Mouse (Mus musculus): ENCODE data around the gene Ntf3.

The Ntf3 gene

DNA sequence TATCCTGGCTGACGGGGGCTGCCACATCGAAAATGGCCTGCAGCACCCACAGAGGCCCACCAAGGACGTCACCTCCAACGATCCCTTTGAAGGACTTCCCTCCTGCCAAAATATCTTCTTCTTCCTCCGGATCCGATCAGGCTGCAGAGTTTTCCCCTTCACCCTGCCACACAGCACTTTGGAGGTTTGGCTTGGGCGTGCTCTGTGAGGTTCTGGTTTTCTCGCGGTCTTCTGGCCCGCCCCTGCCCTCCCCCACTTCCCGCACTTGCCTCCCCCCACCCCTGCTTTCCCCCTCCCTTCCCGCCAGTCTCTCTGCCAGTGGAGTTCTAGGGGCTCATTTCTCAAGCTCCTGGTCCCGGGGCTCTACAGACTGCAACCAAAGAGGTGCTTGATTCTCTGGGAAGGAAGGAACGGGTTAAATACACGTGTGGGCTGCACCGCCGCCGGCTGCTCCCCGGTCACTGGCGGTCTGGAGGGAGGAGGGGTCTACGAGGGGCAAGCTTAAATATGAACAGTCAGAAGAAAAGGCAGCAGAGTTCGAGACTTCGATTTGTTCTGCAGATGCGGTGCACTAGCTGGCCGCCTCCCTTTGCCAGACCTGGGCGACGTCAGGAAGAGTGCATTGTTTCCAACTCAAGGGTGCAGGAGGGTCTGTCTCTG, at the start of gene Ntf3:
Ntf3 (minus strand) TSS at position 363 of the 660 bp plus-strand sequence.
- no peak for DNase-seq (ENCODE audit: low spot score in 2 of 2)

DNA sequence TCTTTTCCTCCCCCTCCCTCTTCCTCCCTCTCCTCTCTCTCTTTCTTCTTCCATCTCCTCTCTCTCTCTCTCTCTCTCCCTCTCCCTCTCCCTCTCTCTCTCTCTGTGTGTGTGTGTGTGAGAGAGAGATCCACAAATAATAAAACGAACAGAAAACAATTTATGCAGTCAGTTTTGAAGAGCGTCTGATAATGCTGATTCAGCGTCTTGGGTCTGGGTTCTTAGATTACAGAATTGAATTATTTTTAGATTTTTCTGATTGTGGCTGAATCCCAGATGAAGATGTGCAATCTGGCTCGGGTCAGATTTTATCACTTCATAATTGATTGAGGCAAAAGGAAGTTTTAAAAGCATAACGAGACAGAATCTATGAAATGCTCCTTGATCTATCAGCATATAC, 46.6 kb upstream of the Ntf3 start:
- no peak for DNase-seq (ENCODE audit: low spot score in 2 of 2)

DNA sequence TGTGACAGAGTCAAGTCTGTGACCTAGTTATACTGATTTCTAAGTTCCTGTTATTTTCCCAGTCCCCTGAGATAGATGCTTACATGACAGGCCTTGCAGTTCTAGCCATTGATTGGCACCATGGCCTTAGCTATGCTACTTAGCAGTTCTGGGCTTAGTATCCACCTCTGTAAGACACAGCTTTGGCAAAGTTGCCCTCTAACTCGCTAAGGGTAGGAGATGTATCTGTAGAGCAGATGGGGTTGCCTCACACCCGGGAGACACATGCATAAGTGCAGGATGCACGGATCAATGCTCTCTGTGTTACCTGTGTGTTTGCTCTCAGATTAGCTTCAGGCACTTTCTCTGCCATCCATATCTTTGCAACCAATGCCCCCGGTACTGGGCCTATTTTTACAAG, 36.7 kb upstream of the Ntf3 start:
- no peak for DNase-seq (ENCODE audit: low spot score in 2 of 2)

DNA sequence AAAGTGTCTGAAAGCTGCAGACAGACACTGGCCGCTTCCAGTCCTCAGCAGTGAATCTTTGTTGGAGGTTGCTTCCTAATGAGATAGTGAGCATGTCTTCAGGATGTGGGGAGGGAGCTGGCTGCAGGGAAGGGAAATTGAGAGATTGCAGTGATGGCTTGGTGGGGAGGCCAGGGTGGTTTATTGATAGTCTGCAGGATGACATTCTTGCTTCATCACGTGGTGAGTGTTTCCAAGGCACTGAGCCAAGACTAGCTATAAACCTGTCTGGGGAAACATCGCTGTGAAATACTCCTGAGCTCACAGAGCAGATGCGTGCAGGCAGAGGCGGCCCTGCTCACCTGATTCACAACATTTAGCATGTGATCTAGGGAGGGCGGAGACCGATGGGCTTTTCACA, 36.2 kb upstream of the Ntf3 start:
- no peak for DNase-seq (ENCODE audit: low spot score in 2 of 2)

DNA sequence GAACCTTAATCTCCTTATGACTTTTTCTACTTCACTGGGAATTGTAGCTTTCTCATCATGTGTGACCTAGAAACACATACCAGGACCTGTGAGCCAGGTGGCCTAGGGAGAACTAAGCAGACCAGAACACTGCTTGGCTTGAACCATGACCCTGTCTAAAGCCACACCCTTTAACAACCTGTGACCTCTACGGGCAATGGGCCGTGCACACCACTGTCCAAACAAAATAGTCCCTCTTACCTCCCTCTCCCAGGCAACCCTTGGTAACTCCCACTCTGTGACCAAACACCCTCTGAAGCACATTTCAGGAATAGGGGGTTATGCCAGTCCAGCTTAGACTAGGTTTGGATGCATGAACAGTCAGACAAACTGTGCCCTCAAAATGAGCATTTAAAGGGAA, 35.0 kb upstream of the Ntf3 start:
- no peak for DNase-seq (ENCODE audit: low spot score in 2 of 2)

DNA sequence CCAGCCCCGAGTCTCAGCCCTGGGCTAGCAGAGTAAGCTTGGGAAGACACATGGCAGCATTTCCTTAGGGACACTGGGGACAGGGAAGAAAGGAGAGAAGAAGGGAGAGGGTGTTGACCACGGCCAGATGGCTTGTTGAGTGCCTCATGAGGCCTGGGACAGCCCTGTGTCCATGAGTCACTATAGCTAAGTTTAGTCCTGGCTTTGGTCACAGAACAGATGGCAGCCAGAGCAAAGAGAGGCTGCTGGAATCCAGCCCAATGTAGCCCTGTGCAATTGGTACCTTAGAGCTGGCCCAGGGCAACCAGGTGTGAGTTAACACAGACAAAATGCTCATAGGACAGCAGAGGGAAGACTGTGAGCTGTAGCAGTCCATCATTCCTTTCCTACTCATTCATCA, 33.2 kb upstream of the Ntf3 start:
- DNase-seq (ENCODE audit: low spot score in 2 of 2): no peak

DNA sequence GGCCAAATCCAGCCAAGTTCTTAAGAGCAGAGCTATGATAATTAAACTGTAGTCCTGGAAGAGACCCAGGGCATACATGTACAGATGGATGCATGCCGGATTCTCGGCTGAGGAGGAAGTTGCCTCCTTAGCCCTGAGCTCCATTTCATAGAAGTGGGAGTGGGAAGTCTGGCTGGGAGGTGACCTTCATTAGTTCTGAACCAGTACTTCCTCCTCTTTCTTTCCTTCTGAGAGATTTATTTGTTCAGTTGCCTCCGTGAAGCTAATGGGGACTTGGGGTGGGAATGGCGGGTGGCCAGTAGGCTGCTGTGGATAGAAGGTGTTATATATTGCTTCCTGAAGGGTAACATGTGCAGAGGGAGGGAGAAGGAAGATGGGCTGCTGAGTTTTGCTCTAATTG, 28.1 kb upstream of the Ntf3 start:
- DNase-seq (ENCODE audit: low spot score in 2 of 2): no peak

DNA sequence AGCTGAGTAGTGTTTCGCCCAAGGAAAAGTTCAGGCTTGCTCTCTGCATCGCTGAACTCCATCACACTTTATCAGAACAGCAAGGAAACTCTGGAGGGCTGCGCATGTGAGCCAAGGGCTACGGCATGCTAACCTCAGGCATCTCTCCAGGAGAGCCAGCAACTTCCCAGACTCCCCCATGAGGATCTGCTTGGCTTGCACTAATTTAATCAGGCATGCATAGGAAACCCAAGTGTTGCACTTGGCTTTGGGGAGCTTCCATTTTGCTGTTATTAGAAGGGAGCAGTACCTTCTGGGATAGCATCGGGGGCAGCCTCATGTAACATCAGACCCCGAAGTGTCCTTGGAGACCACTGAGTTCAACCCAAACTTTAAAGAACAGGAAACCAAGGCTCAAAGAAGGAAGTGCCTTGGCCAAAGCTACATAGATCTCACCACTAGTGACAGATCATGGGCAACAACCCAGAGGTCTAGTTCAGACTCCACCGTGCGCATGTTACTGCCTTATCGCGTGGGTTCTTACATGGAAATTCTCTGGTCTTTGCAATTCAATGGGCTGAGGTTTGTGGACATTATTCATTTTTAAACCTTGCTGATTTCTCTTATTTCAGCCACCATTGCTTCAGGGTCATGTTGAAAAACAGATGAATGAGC, 23.6 kb upstream of the Ntf3 start:
- no peak for DNase-seq (ENCODE audit: low spot score in 2 of 2)

DNA sequence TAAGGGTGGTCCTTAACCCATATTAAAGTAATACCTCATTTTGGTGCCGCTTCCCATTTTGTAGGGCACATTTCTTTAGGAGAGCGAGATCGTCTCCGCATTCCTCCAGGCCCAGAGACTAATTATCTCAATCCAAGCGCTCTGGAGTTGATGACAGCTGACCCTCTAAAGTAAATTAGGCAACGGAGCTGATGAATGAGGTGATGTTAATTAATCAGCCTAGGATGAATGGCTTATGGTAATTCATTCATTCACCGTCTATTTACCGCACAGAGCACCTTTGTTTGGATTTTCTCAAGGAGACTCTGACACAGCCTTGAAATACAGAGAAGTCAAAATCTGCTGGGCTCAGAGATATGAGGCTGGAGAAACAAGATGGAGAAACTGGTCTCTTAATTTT, 20.7 kb upstream of the Ntf3 start:
- DNase-seq (ENCODE audit: low spot score in 2 of 2): no peak

DNA sequence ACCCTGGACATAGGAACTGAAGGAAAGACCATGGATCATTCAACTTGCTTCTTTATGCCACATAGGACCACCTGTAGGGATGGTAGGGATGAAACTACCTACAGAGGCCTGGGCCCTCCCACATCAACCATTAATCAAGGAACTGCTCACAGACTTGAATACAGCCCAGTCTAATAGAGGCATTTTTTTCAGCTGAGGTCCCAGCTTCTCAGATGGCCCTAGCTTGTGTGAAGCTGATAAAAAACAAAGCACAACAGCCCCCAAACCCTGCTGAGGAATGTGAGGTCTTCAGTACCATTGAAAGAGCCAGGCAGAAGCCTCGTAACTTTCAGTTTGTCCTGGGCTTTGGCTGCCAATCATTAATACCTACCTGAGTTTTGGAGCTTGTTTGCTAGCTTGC, 19.4 kb upstream of the Ntf3 start:
- no peak for DNase-seq (ENCODE audit: low spot score in 2 of 2)

DNA sequence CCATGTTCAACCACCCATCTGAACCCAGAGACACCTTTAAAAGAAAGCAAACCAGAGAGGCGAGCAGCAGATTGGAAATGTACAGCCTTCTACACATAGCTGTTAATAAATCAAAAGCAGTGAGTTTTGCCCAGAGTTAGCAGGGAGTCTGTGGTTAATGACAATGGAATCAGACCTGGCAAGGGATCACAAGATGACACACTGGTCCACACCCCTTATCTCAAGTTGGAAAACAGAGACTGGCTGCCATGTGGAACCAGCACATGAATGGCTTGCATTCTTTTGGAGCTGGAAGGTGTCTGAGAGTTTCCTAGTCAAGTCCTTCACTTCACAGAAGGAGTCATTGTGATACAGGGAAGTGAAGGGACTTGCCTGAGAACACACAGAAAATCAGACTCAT, 5.4 kb upstream of the Ntf3 start:
- DNase-seq (ENCODE audit: low spot score in 2 of 2): no peak

DNA sequence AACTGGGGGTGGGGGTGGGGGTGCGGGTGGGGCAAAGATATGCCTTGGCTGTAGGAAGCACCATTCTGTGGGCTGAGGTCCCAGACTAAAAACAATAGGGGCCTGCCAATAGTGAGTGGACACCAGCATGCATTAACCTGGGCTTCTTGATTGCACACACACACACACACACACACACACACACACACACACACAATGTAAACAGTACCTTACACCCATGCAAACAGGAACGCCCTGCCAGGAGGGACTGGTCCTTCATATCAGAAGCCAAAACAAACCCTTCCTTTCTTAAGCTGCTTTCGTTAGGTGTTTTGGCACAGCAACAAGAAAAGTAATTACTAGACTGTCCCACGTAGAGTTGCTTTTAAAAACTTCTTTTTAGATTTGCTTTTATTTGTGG, 4.1 kb upstream of the Ntf3 start:
- DNase-seq (ENCODE audit: low spot score in 2 of 2): no peak

DNA sequence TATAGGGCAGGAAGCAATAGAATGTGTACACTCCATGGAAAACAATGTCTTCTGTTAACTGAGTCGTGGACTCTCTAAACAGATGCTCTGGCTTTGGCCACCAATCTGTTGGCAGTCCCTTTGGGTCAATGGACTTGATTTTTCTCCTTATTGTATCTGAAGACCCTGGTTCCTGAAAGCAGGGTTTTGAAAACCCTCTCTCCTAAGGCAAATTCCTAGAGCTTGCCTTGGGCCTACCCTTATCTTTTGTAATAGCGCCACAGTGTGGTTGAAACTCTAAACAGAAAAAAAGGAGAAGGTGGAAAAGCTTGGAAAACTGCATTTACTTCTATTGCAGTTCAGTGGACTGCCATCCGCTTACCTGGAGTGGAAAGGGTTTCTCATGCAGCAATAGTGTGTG, 1.0 kb upstream of the Ntf3 start:
- DNase-seq (ENCODE audit: low spot score in 2 of 2): no peak

DNA sequence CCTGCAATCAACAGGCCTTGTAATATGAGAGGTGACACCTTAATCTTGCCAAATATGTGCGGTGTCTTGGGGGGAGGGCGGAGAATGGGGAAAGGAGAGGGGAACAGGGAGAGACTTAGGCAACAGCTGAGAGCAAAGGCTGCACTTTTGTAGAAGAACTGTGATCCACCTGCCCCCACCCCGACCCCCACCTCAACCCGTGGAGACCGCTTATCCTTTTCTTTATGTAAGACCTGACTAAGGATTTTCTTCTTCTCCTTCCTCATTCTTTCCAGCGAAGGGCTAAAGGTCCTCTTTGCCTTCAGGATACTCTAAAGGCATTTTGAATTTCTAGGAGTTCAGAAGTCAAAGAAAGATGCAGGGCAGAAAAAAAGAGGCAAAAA, 489 bp upstream of the Ntf3 start:
- no peak for DNase-seq (ENCODE audit: low spot score in 2 of 2)

DNA sequence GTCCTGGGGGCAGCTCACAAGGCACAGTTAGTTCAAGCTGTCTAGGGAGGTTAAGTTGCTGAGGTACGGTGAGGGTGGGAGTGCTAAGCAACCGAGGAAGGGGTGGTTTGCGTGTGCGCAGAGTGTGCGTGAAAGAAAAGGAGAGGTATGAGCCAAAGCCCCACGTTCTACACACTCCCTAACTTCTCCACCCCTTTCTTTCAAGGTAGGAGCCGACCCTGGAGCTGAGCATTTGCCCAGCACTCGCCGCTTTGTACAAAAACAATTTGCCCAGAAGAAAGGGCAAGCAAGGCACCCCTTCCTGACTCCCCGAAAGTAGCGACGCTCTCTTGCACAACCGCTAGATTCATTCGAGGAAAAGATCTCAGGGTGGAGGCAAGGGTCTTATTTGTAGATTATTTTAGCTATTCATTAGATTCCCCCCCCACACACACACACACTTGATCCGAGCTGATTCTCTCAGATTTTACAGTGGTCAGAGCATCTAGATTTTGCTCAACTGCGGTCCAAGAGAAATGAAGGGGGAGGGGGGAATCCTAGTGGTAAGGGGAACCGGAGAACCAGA, 1.0 kb downstream of the Ntf3 start:
- DNase-seq (ENCODE audit: low spot score in 2 of 2): no peak

DNA sequence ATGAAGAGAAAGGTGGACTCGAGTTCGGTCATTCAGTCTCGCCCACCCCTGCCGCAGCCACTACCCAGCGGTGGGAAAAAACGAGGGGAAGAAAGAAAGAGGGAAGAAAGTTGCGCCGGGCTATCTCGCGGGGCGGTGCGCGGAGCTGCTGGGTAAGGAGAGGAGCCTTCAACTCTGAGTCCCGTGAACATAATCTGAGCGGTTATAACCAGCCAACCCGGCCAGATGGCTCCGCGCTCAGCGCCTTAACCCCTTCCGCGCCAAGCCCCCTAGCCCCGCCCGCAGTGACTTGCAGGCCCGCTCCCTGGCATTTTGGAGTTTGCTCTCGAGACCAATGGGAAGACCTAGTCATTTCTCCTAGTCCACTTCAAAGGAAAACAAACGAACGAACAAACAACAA, 1.9 kb downstream of the Ntf3 start:
- no peak for DNase-seq (ENCODE audit: low spot score in 2 of 2)

DNA sequence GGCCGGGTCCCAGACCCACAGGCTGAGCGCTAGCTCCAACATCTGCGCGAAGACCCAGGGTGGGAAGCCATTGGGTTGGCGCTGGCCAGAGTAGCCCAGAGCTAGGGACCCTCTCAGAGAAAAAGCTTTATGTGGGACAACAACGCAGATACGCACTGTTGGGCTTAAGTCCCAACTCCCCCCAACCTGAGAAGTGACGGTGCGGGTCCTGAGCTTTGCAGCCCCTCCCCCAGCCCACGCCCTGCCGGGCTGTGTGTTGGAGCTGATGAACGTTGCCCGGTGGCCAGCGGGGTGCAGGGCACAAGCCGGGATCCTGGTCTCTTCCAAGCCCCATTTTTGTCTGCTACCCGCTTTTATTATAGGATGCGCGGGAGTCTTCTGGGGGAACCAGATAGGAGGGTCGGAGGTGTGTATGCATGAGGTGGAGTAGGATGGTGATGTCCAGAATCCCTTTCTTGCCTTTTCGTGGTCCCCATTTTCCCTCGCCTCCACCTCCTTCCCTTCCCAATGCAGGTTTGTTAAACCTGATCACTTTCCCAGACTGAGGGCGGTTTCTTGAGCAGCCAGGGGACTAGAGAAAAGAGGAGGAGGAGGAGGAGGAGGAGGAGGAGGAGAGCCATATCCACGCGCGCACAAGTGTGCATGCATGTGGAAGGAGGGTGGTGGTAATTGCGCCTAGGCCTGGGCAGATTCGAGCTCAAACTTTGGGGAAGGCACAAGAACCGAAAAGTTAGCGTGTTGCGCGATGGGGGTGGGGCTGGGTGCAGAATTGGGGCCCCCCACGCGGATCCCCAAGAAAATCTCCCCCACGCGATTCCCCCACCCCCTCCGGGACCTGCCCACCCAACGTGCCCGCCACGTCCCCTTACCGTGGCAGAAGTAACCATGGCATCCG, 2.6 kb downstream of the Ntf3 start:
- DNase-seq (ENCODE audit: low spot score in 2 of 2): no peak

DNA sequence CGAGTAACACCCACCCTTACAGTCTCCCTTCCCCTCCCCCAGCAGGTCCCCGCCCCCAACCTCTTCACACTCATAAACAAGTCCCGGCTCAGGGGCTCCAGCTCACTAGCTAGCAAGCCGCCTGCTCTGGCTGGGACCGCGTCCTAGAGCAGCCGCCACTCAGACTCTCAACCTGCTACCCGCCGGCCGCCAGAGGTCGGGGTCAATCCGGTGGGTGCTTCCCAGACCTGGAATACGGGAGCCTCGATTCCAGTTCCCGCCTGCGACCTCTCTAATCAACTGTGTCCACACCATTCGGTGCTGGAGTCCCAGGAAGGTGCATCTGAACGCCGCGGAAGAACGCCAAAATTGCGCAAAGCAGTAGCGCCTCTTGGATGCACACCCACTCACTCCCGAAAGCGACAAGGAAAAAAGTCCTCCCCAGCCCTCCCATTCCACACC, 3.5 kb downstream of the Ntf3 start:
- DNase-seq (ENCODE audit: low spot score in 2 of 2): no peak

DNA sequence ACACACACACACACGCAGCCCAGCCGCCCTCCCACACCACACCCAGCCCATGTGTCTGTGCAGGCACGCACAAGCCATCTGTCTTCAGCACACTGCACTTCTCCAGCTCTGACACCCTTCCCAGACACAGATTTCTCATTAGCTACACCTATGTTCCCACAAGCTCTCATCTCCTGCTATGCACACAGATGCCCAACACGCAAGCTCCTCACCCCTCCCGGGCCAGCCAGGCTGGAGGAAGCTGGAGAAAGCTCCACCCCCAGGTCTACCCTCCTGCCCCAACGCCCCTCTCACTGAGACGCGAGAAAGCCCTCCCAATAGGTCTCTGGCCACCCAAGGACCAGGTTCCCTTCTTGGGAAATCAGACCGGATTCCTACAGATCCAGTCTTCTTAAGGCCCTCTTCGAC, 4.4 kb downstream of the Ntf3 start:
- DNase-seq (ENCODE audit: low spot score in 2 of 2): no peak

DNA sequence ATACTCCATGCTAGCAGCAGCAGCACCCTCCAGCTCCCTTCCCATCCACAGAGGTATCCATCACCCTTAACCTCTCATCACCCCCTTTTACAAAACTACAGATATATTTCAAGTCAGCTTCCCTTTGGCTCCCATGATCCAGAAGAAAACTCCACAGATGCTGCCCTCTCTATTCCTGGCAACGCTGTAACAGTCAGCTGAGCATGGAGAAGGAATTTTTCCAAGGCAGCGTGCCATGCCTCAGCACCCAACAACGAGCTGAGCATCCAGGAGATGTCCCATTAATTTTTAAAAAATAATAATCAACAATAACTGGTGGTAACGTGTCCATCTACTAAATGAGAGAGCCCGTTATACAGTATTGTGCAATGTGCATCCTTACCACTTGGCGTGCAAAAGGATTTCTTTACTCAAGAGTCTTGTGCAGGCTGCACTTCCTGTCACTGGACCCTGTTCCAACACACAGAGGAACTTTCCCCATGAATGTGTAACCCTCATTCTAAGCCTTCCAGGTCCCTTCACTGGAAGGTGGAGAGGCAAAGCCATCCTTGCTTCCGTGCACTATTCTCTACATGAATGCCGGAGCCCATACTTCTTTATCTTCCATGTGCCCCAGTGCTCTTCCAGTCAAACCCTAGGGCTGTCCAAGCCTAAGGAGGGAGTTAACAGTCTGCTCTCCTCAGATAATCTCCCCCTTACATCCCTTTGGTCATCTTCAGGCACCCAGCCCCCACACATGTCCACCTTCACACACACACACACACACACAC, 5.0 kb downstream of the Ntf3 start:
- DNase-seq (ENCODE audit: low spot score in 2 of 2): no peak

DNA sequence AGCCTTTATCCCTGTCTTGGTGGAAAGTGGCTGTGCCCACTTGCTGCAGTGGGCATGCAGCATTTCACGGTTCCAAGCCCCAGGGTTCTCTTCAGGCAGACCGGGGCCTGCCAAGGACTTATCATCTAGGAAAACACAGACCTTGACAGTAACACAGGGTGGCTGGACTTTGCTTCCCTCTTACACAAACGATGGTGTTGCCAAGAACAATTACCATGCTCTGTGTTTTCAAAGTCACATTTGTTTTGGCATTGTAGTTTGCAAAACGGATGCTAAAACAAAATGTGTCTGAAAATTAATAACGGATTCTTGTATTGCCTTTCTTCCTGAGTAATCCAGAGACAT, 6.7 kb downstream of the Ntf3 start:
- DNase-seq (ENCODE audit: low spot score in 2 of 2): no peak

All from spleen, postnatal 14 days (tissue).